Mouse (Mus musculus) hindbrain, postnatal 0 days (tissue): ENCODE data around the gene Cep170. TPM values are rescaled to one million over a fixed set of nuclear protein-coding genes. Genes with fewer than 3 reads are reported as not detected.
"Not testable (repeated sequence)": the region's sequence is repeated elsewhere in the genome, so short reads cannot be mapped to it uniquely, and the experiment has no call there.

Experiments
- ATAC-seq: fragments of 200-750 bp; cut with Nextera tagmentation; 2 replicates; pipeline ENCODE4 v1.8.0; 2017; ENCODE audit warnings: mild to moderate bottlenecking, moderate TSS enrichment, moderate library complexity
- DNase-seq: peaks from one replicate; pipeline ENCODE4 v3.0.0-alpha.2; 2015; ENCODE audit warnings: low spot score
- H3K27ac ChIP-seq: fragments of 300-500 bp; sonication (generic); 2 replicates; pipeline ENCODE4 v1.5.1; 2014; ENCODE audit warnings: mild to moderate bottlenecking
- H3K27me3 ChIP-seq: fragments of 300-500 bp; sonication (generic); 2 replicates; pipeline ENCODE4 v1.6.1; 2014; ENCODE audit warnings: low read length, mixed read lengths; ENCODE audit not compliant: insufficient read depth
- H3K36me3 ChIP-seq: fragments of 300-500 bp; sonication (generic); 2 replicates; pipeline ENCODE4 v1.6.1; 2014; ENCODE audit warnings: low read length, mixed read lengths; ENCODE audit not compliant: insufficient read depth
- H3K4me1 ChIP-seq: fragments of 300-500 bp; sonication (generic); 2 replicates; pipeline ENCODE4 v1.6.1; 2014; ENCODE audit warnings: antibody characterized with exemption, low read length, mixed read lengths; ENCODE audit not compliant: insufficient read depth
- H3K4me2 ChIP-seq: fragments of 300-500 bp; sonication (generic); 2 replicates; pipeline ENCODE4 v1.6.1; 2014; ENCODE audit warnings: low read depth, mild to moderate bottlenecking, low read length, moderate library complexity, mixed read lengths
- H3K4me3 ChIP-seq: fragments of 300-500 bp; sonication (generic); 2 replicates; pipeline ENCODE4 v1.5.1; 2014; ENCODE audit warnings: low read length
- H3K9ac ChIP-seq: fragments of 300-500 bp; sonication (generic); replicated peaks from 2 replicates; pipeline ENCODE4 v1.6.1; 2014; ENCODE audit warnings: mild to moderate bottlenecking, low read length, moderate library complexity, mixed read lengths
- H3K9me3 ChIP-seq: fragments of 300-500 bp; sonication (generic); 2 replicates; pipeline ENCODE4 v1.6.1; 2016; ENCODE audit warnings: low read length, mixed read lengths
- CTCF ChIP-seq: IDR thresholded peaks from 2 replicates; pipeline ENCODE4 v1.5.1; 2016; ENCODE audit warnings: antibody characterized with exemption, control low read depth, low read depth
- WGBS: fragments of 180-500 bp; shearing (Covaris S2); extraction: QIAGEN DNeasy Blood & Tissue Kit; methylation state at CpG from one replicate; pipeline ENCODE4 v1.1.7; 2014; 5-methylcytosine and 5-hydroxymethylcytosine counted together
- polyA plus RNA-seq: library from polyadenylated mRNA; unstranded; fragments of >200 nt; fragmentation: Nextera tagmentation; extraction: Ambion mirVana; gene quantifications from 2 replicates; pipeline ENCODE4 v1.2.1, GENCODE M21; 2015
- total RNA-seq: library from RNA; depleted of rRNA; stranded (reverse); fragments of >200 nt; gene quantifications from 2 replicates; pipeline ENCODE4 v1.2.3, GENCODE M21; 2014

Gene Cep170
- total and polyA plus RNA-seq, 2 experiments from 2014 or later, result 86.1 to 132 TPM

- no peak overlapping the region for H3K4me2 ChIP-seq
- H3K4me3 ChIP-seq, result no peak overlapping the region
- H3K9me3 ChIP-seq, result no peaks in the 10 kb centered on the region
- DNase-seq (no peak), ATAC-seq (no peak)
- WGBS, result 71% methylated on average over 10 of the region's 10 CpGs
- H3K27ac ChIP-seq, result no peak overlapping the region
- no peaks in the 10 kb centered on the region for H3K36me3 ChIP-seq
- no peak overlapping the region for H3K9ac ChIP-seq
- H3K4me1 ChIP-seq, result 0 out of 2 replicates have a peak, but pooled peaks cover 4% of the 10 kb centered on the region
- no peak for TF ChIP-seq CTCF
- H3K27me3 ChIP-seq, result no peaks in the 10 kb centered on the region
These were observed 33.4 kb upstream of the Cep170 start for GRCm38 (mm10) chr1:176847118-176847859.

DNA sequence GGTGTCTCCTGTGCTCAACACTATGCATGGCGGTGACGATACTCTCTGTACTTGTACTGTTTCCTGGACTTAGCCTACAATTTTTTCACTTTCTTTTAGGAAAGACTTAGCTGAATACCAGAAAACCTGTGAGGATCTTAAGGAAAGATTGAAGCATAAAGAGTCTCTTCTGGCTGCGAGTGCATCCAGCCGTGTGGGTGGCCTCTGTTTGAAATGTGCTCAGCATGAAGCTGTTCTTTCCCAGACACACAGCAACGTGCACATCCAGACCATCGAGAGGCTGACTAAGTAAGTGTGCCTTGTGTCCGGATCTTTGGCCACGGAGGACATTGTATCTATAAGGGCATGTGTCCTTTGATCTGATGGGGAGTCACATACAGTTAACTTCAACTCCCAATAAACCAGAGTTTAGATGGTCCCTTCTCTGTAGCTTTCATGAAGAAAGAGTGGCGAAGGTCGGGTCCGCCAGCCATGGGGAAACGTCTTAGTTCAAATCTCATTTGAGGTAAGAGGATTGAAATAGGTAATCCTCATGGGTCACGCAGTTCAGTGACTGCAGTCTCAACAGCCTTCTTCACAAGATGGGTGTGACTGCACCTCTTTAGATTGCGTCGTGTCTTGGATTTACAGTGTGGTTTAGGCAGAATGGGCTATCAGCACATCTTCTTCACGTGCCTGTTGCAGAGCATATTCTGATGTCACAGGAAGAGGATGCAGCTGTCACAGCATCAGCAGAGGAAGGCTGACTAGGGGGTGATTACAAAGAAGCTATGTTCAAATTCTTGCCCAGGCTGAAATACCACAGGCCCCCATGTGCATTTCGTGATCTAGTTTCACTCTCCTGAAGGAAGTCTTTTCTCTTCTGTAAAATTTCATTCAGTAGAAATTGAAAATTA is 31.5 kb upstream of the Cep170 start:
- 65% methylated on average over 17 of the region's 17 CpGs for WGBS

GRCm38 (mm10) chr1:176836562-176836961 is 22.7 kb upstream of the Cep170 start:
- H3K4me2 ChIP-seq, H3K27me3 ChIP-seq, H3K9ac ChIP-seq, ATAC-seq, DNase-seq, H3K36me3 ChIP-seq, H3K9me3 ChIP-seq, H3K4me3 ChIP-seq, H3K27ac ChIP-seq, H3K4me1 ChIP-seq: not testable (repeated sequence)
- WGBS, result 76% methylated on average over 7 of the region's 7 CpGs

More for the DNA sequence above, 31.5 kb upstream of the Cep170 start:
- H3K36me3 ChIP-seq, result 0 out of 2 replicates have a peak, but pooled peaks cover 4% of the 10 kb centered on the region
- no peak for DNase-seq
- no peak for ATAC-seq
- H3K27me3 ChIP-seq, result no peaks in the 10 kb centered on the region
- no peak overlapping the region for H3K4me3 ChIP-seq
- no peak overlapping the region for H3K27ac ChIP-seq
- no peak overlapping the region for H3K9ac ChIP-seq
- H3K9me3 ChIP-seq, result no peaks in the 10 kb centered on the region
- H3K4me2 ChIP-seq, result no peak overlapping the region
- no peak for TF ChIP-seq CTCF
- H3K4me1 ChIP-seq, result 0 out of 2 replicates have a peak, but pooled peaks cover 4% of the 10 kb centered on the region

- DNase-seq, result no peak
These were observed 21.8 kb upstream of the Cep170 start for GRCm38 (mm10) chr1:176835501-176836294.

GRCm38 (mm10) chr1:176834880-176835279 is 21.0 kb upstream of the Cep170 start:
- DNase-seq (no peak), ATAC-seq (no peak)
- Histone ChIP-seq H3K4me2 (no peak overlapping the region; the same call in 1 of the 2 replicates), H3K4me3 (no peak overlapping the region), H3K36me3 (no peaks in the 10 kb centered on the region), H3K9me3 (no peaks in the 10 kb centered on the region), H3K27me3 (no peaks in the 10 kb centered on the region), H3K9ac (no peak overlapping the region), H3K4me1 (no peaks in the 10 kb centered on the region), H3K27ac (no peak overlapping the region)
- 51% methylated on average over 6 of the region's 6 CpGs for WGBS
- no peak for TF ChIP-seq CTCF

More at GRCm38 (mm10) chr1:176835501-176836294, 21.8 kb upstream of the Cep170 start:
- ATAC-seq, result peak; percentile 49; the same call in 1 of the 2 replicates
- no peaks in the 10 kb centered on the region for H3K4me1 ChIP-seq
- H3K4me3 ChIP-seq, result peak overlapping the region; percentile 39
- TF ChIP-seq CTCF, result no peak
- no peak overlapping the region for H3K27ac ChIP-seq
- WGBS, result 6% methylated on average over 41 of the region's 41 CpGs
- H3K9ac ChIP-seq, result 0 out of 2 replicates have a peak overlapping the region, but pooled peaks have one; percentile 17
- no peaks in the 10 kb centered on the region for H3K36me3 ChIP-seq
- no peaks in the 10 kb centered on the region for H3K9me3 ChIP-seq
- H3K27me3 ChIP-seq, result no peaks in the 10 kb centered on the region
- peak overlapping the region; percentile 70 for H3K4me2 ChIP-seq

DNA sequence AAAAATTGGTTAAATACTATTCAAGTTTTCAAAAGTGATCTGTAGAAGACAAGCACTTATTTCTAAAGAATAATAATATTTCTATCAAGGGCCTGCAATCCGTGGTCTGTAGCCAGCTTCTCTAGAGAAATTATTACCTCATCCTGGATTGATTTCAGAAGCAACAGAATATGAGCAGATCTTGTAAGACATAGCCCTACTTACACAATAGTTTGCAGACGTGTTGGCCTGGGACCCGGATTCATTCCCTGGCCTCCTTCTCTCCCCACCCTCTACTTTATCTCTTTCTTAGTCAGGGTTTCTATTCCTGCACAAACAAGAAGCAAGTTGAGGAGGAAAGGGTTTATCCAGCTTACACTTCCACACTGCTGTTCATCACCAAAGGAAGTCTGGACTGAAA is 20.1 kb upstream of the Cep170 start:
- 88% methylated on average over 3 of the region's 3 CpGs for WGBS
- H3K9me3 ChIP-seq, result no peaks in the 10 kb centered on the region
- H3K4me3 ChIP-seq, result no peak overlapping the region
- no peaks in the 10 kb centered on the region for H3K4me1 ChIP-seq
- no peak for TF ChIP-seq CTCF
- ATAC-seq (no peak), DNase-seq (no peak)
- no peak overlapping the region for H3K9ac ChIP-seq
- no peaks in the 10 kb centered on the region for H3K36me3 ChIP-seq
- no peak overlapping the region for H3K4me2 ChIP-seq
- H3K27ac ChIP-seq, result no peak overlapping the region
- H3K27me3 ChIP-seq, result no peaks in the 10 kb centered on the region
